Mouse (Mus musculus) lung, adult 18-20 months (tissue): ENCODE measurements around the gene Capn15.

Experiments used
- DNase-seq, 2 experiments: peaks; one replicate each; pipeline ENCODE4 v3.0.0; 2022; ENCODE audit warnings: mixed read lengths in 2 of 2

The Capn15 gene

GRCm38 (mm10) chr17:25953161-25953560, 32.4 kb downstream of the Capn15 start:
- no peak for DNase-seq

GRCm38 (mm10) chr17:25951803-25952623, 33.6 kb downstream of the Capn15 start, which contains the start of gene A930017K11Rik:
A930017K11Rik (minus strand) TSS chr17:25952565.
- DNase-seq, result no peak

GRCm38 (mm10) chr17:25951225-25951802, 34.3 kb downstream of the Capn15 start:
- DNase-seq, result no peak

- DNase-seq, result no peak
Observed at GRCm38 (mm10) chr17:25950706-25951105, 34.9 kb downstream of the Capn15 start.

- no peak for DNase-seq
Observed at GRCm38 (mm10) chr17:25949981-25950380, 35.6 kb downstream of the Capn15 start.

GRCm38 (mm10) chr17:25948051-25948450, 37.5 kb downstream of the Capn15 start:
- no peak for DNase-seq

GRCm38 (mm10) chr17:25947576-25947975, 38.0 kb downstream of the Capn15 start:
- no peak for DNase-seq

- DNase-seq, result no peak
Observed at GRCm38 (mm10) chr17:25946891-25947290, 38.7 kb downstream of the Capn15 start.

- no peak for DNase-seq
Observed at GRCm38 (mm10) chr17:25946349-25946748, 39.2 kb downstream of the Capn15 start.

- DNase-seq, result no peak
Observed at GRCm38 (mm10) chr17:25945517-25946155, 40.0 kb downstream of the Capn15 start.

- DNase-seq, result no peak
Observed at GRCm38 (mm10) chr17:25944366-25945163, 41.0 kb downstream of the Capn15 start, which contains the start of the genes Pigq and Nhlrc4. Pigq (minus strand) TSS chr17:25944936. Nhlrc4 (minus strand) TSS chr17:25944961.

- DNase-seq, result no peak
Observed at GRCm38 (mm10) chr17:25943769-25944168, 41.8 kb downstream of the Capn15 start.

GRCm38 (mm10) chr17:25943221-25943620, 42.4 kb downstream of the Capn15 start:
- no peak for DNase-seq

- DNase-seq, result no peak
Observed at GRCm38 (mm10) chr17:25942597-25943151, 42.9 kb downstream of the Capn15 start.

GRCm38 (mm10) chr17:25941511-25942241, 43.9 kb downstream of the Capn15 start:
- peak; percentile 70 to 72 for DNase-seq

GRCm38 (mm10) chr17:25934526-25934925, 51.1 kb downstream of the Capn15 start:
- no peak for DNase-seq

GRCm38 (mm10) chr17:25925348-25925747, 60.2 kb downstream of the Capn15 start:
- no peak for DNase-seq

GRCm38 (mm10) chr17:25922120-25922519, 63.5 kb downstream of the Capn15 start:
- no peak for DNase-seq

GRCm38 (mm10) chr17:25919786-25920642, 65.6 kb downstream of the Capn15 start:
- peak; percentile 100 for DNase-seq

- DNase-seq, result peak; percentile 41 to 49
Observed at GRCm38 (mm10) chr17:25919144-25919785, 66.3 kb downstream of the Capn15 start, which contains the start of gene Rab40c. Rab40c (minus strand) TSS chr17:25919727.
